In the genomic region with DNA sequence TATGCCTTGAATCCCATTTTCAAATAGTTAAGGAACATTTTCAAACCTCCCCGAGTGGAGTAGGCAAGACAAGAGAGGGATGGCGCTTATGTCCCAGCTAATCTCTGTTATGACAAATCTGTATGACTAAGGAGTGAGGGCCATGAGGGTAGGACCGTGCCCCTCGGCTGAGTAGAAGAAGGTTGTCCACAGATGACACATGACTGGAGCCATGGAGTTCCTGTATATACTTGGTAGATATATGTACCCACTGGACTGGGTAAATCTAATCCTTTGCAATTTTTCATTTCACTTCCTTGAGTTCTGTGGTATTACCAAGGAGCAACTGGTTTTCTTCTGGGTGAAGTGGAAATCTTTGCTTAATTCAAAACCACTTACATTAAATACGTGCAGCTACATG, we compare ENCODE assay signal across 16 mouse cellular contexts. TPM values are rescaled to one million over a fixed set of nuclear protein-coding genes. Genes with fewer than 3 reads are reported as not detected.
"Had no signal": no experiment of that assay in that cellular context is flagged by ENCODE, and none has a peak within 500 bp of the region (broad histone marks: within the 10 kb centered on the region; RNA-seq: fewer than 3 reads in every experiment).

No protein-coding gene starts in this region.

- H3K27ac ChIP-seq: neural tube, embryonic 12.5 days; neural tube, embryonic 13.5 days; neural tube, embryonic 15.5 days had no signal

- H3K27me3 ChIP-seq: neural tube, embryonic 13.5 days; neural tube, embryonic 15.5 days had no signal

- H3K36me3 ChIP-seq: neural tube, embryonic 12.5 days; neural tube, embryonic 13.5 days; neural tube, embryonic 15.5 days had no signal

- H3K4me3 ChIP-seq: neural tube, embryonic 12.5 days; neural tube, embryonic 13.5 days; neural tube, embryonic 15.5 days had no signal

- H3K4me1 ChIP-seq: neural tube, embryonic 12.5 days; neural tube, embryonic 13.5 days; neural tube, embryonic 15.5 days had no signal

- DNase-seq: retina, postnatal 1 day; right cerebral cortex, adult 18-20 months; right cerebral cortex, postnatal 14 days; right cerebral cortex, postnatal 25 days; right cerebral cortex, postnatal 4 days; spleen, adult 18-20 months; thymus, adult 18-20 months; thymus, adult 2 months; thymus, postnatal 14 days; thymus, postnatal 25 days; thymus, postnatal 36 days; thymus, postnatal 4 days had no signal

- H3K4me2 ChIP-seq: neural tube, embryonic 12.5 days; neural tube, embryonic 13.5 days; neural tube, embryonic 15.5 days had no signal

- H3K9ac ChIP-seq: neural tube, embryonic 12.5 days; neural tube, embryonic 13.5 days; neural tube, embryonic 15.5 days had no signal

- H3K9me3 ChIP-seq: neural tube, embryonic 12.5 days; neural tube, embryonic 13.5 days; neural tube, embryonic 15.5 days had no signal

RNA-seq across cellular contexts. Expression of gene Wnt5a, which starts 10.3 kb away (rescaled TPM):
- total RNA-seq: neutrophil, adult 5-6 weeks had no signal
